Mouse (Mus musculus) hindbrain, embryonic 10.5 days (tissue): ENCODE results near the gene Stmn1. TPM values are rescaled to one million over a fixed set of nuclear protein-coding genes. Genes with fewer than 3 reads are reported as not detected.

Experiments used
- DNase-seq: peaks from one replicate; pipeline ENCODE4 v3.0.0-alpha.2; 2017; ENCODE audit warnings: low spot score
- H3K27ac ChIP-seq: fragments of 300-500 bp; sonication (generic); 2 replicates; pipeline ENCODE4 v1.5.1; 2016; ENCODE audit warnings: mild to moderate bottlenecking, moderate library complexity
- H3K27me3 ChIP-seq: fragments of 300-500 bp; sonication (generic); 2 replicates; pipeline ENCODE4 v1.6.1; 2016; ENCODE audit warnings: mild to moderate bottlenecking; ENCODE audit not compliant: poor library complexity, insufficient read depth, severe bottlenecking
- H3K36me3 ChIP-seq: fragments of 300-500 bp; sonication (generic); 2 replicates; pipeline ENCODE4 v1.6.1; 2016; ENCODE audit warnings: mild to moderate bottlenecking, moderate library complexity
- H3K4me1 ChIP-seq: fragments of 300-500 bp; sonication (generic); replicated peaks from 2 replicates; pipeline ENCODE4 v1.6.1; 2016; ENCODE audit warnings: mild to moderate bottlenecking
- H3K4me3 ChIP-seq: fragments of 300-500 bp; sonication (generic); 2 replicates; pipeline ENCODE4 v1.5.1; 2016; ENCODE audit warnings: mild to moderate bottlenecking, moderate library complexity
- H3K9me3 ChIP-seq: fragments of 300-500 bp; sonication (generic); 2 replicates; pipeline ENCODE4 v1.6.1; 2016; ENCODE audit warnings: mild to moderate bottlenecking, moderate library complexity
- WGBS: fragments of 180-500 bp; shearing (Covaris S2); methylation state at CpG from one replicate; pipeline ENCODE4 v1.1.7; 2016; 5-methylcytosine and 5-hydroxymethylcytosine counted together
- polyA plus RNA-seq: library from polyadenylated mRNA; unstranded; fragments of >200 nt; fragmentation: Nextera tagmentation; extraction: Ambion mirVana; gene quantifications from 2 replicates; pipeline ENCODE4 v1.2.1, GENCODE M21; 2016

Gene Stmn1
- polyA plus RNA-seq = 2,849 and 3,914 TPM in 2 replicates

DNA sequence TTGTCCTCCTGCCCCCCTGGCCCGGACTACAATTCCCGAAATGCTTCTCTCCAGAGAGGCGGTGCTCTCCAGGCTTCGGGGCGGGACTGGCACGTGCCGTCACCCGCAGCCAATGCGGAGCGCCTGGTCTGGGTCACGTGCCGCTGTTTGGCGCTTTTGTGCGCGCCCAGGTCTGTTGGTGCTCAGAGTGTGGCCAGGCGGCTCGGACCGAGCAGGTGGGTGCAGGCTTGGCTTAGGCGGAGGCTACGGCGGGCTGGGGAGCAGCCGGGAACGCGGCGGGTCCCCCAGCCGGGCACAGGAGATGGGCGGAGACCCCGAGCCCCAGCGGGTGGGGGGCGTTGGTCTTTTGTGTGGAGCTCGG, at the start of gene Stmn1:
Stmn1 (plus strand) TSS at position 106 of the 361 bp plus-strand sequence.
- H3K27ac ChIP-seq = peak within 1 kb of the TSS; percentile 99
- peaks cover 51% of the 10 kb centered on the region for H3K4me1 ChIP-seq
- peak within 1 kb of the TSS; percentile 97 for H3K4me3 ChIP-seq
- WGBS = 0% methylated on average over 31 of the region's 31 CpGs
- peak; percentile 97 for DNase-seq
- H3K9me3 ChIP-seq = 0 out of 2 replicates have a peak, but pooled peaks cover 3% of the 10 kb centered on the region
- peaks cover 31% of the 10 kb centered on the region for H3K36me3 ChIP-seq
- peaks cover 28% of the 10 kb centered on the region for H3K27me3 ChIP-seq

DNA sequence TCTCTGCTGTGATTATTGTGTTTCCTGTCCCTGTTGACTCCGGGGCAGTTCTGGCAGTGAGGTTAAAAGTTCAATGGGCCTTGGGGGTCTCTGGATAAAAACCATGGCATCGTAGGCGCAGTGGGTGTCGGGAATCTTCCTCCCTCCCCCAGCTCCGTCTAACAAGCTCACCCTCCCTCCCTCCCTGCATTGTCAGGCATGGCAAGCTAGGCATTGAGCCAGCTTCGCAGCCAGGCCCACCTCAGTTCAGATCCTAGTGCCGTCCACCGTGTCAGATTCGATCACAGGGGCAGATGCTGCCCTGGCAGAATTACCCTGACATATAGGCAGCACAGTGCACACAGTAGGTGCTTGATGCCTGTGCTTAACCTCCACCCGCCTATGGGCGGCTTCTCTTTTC, 46.1 kb upstream of the Stmn1 start:
- no peaks in the 10 kb centered on the region for H3K9me3 ChIP-seq
- H3K27ac ChIP-seq = no peak overlapping the region; the same call in 1 of the 2 replicates
- H3K36me3 ChIP-seq = peaks cover 26% of the 10 kb centered on the region
- DNase-seq = no peak
- 68% methylated on average over 11 of the region's 11 CpGs for WGBS
- H3K4me1 ChIP-seq = peaks cover 22% of the 10 kb centered on the region
- no peak overlapping the region for H3K4me3 ChIP-seq
- no peaks in the 10 kb centered on the region; the same call in 1 of the 2 replicates for H3K27me3 ChIP-seq

DNA sequence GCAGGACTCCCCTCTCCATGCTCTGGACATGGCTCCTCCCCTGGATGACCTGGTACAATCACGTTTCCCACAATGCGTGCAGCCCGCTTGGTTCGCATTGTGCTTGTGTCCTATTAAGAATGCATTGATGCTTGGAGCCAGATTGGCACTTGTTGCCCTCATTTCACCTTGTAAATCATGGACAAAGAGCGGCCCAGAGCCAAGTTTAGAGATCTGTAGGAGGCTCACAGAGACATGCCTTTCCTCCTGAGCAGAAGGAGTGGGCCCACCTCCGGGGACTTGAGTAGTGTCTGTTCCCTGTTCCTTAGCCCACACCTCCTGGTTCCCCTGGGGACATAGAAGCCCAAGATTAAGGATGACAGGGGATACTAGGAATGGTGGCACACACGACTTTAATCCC, 44.2 kb upstream of the Stmn1 start:
- H3K4me3 ChIP-seq = no peak overlapping the region
- no peaks in the 10 kb centered on the region for H3K9me3 ChIP-seq
- no peak overlapping the region for H3K27ac ChIP-seq
- WGBS = 80% methylated on average over 7 of the region's 7 CpGs
- H3K27me3 ChIP-seq = no peaks in the 10 kb centered on the region; the same call in 1 of the 2 replicates
- H3K36me3 ChIP-seq = peaks cover 15% of the 10 kb centered on the region; the same call in 1 of the 2 replicates
- peaks cover 19% of the 10 kb centered on the region for H3K4me1 ChIP-seq
- DNase-seq = no peak

DNA sequence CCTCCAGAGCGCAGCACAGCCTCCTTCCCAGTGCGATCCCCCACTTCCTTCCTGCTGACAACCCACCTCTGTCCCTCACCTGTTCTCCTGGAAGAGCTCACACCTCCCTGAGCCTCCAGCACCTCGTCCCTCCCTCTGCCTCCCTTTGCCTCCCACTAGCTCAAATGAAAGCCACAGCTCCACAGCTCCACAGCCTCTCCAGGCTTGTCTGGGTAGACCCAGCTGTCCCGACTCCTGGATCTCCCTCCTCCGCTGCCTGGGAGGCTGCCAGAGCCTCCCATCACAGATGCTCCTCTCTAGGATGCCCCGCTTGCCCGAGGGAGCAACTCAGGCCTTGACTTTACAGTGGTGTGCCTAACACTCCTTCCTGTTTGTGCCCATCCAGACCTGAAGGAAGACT, 43.0 kb upstream of the Stmn1 start:
- H3K27ac ChIP-seq = peak overlapping the region; percentile 37; the same call in 1 of the 2 replicates
- 70% methylated on average over 7 of the region's 7 CpGs for WGBS
- no peak overlapping the region for H3K4me3 ChIP-seq
- DNase-seq = no peak
- H3K4me1 ChIP-seq = peaks cover 26% of the 10 kb centered on the region
- H3K36me3 ChIP-seq = peaks cover 15% of the 10 kb centered on the region; the same call in 1 of the 2 replicates
- no peaks in the 10 kb centered on the region; the same call in 1 of the 2 replicates for H3K27me3 ChIP-seq
- no peaks in the 10 kb centered on the region for H3K9me3 ChIP-seq

DNA sequence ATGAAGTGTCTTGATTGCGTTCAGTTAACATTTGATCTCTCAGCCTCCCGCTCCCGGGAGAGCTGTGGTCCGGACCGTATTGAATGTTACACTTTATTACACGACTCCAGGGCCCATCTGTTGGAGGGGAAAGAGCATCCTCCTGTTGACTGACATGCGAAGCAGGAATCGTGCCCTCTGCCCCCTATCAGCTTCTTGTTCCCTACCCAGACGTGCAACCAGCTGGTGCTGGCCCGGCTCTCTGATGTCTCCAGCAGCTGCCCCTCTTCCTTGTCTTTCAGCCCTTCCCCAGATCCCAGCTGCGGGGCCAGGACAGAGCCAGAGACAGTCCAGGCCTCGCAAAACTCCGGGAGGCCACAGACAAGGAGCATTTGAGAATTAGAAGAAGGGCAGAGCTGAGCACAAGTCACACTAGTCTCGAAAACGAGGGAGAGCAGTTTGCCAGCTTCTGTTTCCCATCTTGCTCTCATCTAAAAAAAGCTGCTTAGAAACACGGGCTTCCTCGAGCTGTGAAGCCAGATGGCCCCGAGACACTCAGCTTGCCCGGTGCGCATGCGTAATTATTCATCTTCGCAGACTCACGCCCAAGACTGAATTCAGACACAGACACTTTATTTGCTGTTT, 37.6 kb upstream of the Stmn1 start:
- Histone ChIP-seq H3K4me1 (peaks cover 48% of the 10 kb centered on the region), H3K9me3 (no peaks in the 10 kb centered on the region), H3K36me3 (peaks cover 6% of the 10 kb centered on the region; the same call in 1 of the 2 replicates), H3K27ac (peak overlapping the region; percentile 88), H3K4me3 (peak overlapping the region; percentile 4; the same call in 1 of the 2 replicates), H3K27me3 (no peaks in the 10 kb centered on the region)
- DNase-seq = peak; percentile 84
- WGBS = 42% methylated on average over 23 of the region's 23 CpGs

DNA sequence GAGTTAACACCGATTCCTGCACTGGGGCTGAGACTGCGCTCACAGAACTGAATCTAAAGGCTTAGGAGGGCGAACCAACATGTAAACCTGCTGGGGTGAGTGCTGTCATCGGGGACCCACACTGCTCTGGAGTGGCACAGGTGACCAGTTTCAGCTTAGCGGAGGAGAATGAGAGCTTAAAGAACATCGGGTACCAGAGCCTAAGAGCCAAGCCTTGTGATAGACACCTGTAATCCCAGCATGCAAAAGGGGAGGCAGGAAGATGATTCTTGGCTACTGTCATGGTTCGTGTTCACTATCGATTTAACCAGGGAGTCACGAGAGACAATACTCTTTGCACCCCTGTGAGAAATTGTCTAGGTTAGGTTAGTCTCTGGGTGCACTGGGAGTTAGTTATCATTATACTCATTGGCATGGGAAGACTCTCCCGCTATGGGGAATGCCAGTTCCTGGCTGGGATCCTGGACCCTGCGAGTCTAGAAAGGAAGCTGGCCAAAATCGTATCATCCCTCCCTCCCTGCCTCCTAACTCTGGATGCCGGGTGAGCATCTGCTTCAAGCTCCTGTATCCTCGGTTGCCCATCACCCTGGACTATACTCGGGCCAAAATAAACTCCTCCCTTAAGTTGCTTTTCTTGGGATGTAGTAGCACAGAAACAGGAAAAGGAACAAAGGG, 35.3 kb upstream of the Stmn1 start:
- peaks cover 51% of the 10 kb centered on the region for H3K4me1 ChIP-seq
- DNase-seq = no peak
- no peaks in the 10 kb centered on the region for H3K36me3 ChIP-seq
- H3K4me3 ChIP-seq = no peak overlapping the region
- H3K9me3 ChIP-seq = no peaks in the 10 kb centered on the region
- H3K27me3 ChIP-seq = no peaks in the 10 kb centered on the region
- peak overlapping the region; percentile 53; the same call in 1 of the 2 replicates for H3K27ac ChIP-seq
- WGBS = 89% methylated on average over 15 of the region's 15 CpGs

DNA sequence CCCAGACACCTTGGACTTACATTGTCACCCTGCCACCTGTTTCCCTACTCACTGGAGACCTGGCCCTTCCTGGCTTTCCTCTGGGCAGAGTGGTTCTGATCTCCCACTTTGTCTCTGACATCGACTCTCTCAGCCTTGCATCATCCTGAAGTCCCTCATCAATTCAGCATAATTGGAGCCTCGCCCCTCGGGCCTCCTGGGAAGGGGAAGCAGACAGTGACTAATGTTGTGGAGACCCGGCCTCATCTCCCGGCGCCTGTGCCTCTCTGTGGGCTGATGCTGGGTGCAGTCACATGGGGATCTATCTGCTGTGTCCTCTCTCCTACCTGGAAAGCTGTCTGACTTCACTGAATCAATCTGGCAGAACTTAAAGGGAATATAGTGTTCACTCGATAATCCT, 31.9 kb upstream of the Stmn1 start:
- H3K27ac ChIP-seq = no peak overlapping the region
- no peak overlapping the region for H3K4me3 ChIP-seq
- peak; percentile 36 for DNase-seq
- H3K4me1 ChIP-seq = peaks cover 34% of the 10 kb centered on the region
- H3K36me3 ChIP-seq = no peaks in the 10 kb centered on the region
- H3K27me3 ChIP-seq = no peaks in the 10 kb centered on the region
- WGBS = 55% methylated on average over 7 of the region's 7 CpGs
- H3K9me3 ChIP-seq = no peaks in the 10 kb centered on the region

DNA sequence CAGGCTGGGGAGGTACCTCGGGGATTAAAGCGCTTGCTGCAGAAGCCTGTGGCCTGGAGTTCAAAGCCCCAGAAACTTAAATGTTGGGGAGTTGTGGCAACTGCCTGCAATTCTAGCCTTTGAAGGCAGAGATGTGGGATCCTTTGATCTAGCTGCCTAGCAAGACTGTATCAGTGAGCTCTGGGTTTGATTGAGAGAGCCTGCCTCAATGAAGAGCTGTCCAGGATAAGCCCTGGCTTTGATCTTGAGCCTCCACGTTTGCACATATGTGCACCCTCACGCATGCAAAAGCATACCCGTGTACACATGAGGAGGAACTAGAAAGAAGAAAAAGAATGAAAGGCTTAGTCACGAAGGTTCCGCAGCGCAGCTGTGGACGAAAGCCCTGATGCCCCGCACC, 31.5 kb upstream of the Stmn1 start:
- no peak for DNase-seq
- WGBS = 71% methylated on average over 10 of the region's 10 CpGs
- Histone ChIP-seq H3K4me3 (no peak overlapping the region), H3K36me3 (no peaks in the 10 kb centered on the region), H3K9me3 (no peaks in the 10 kb centered on the region), H3K27ac (peak overlapping the region; percentile 50; the same call in 1 of the 2 replicates), H3K4me1 (peaks cover 30% of the 10 kb centered on the region; the same call in 1 of the 2 replicates), H3K27me3 (no peaks in the 10 kb centered on the region)

DNA sequence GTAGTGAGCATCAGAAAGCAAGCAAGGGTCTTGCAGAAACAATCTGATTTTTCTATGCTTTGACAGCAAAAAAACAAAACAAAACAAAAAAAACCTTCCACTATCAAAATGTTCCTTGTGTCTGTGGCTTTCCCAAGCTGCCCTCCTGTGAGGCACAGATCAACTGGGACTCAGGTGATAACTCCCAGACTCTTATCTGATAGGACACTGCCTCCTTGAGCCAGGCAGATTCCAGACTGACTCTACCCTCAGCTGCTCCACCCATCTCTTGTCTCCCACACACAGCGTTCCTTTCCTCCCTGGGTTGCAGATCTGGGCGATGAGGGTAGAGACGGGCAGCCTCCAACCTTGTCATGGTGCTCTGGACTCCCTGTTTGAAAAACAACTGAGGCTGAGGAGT, 29.0 kb upstream of the Stmn1 start:
- H3K4me1 ChIP-seq = peaks cover 22% of the 10 kb centered on the region
- no peak overlapping the region for H3K4me3 ChIP-seq
- DNase-seq = no peak
- no peaks in the 10 kb centered on the region for H3K36me3 ChIP-seq
- no peaks in the 10 kb centered on the region for H3K27me3 ChIP-seq
- peaks cover 3% of the 10 kb centered on the region; the same call in 1 of the 2 replicates for H3K9me3 ChIP-seq
- 82% methylated on average over 3 of the region's 3 CpGs for WGBS
- H3K27ac ChIP-seq = no peak overlapping the region

DNA sequence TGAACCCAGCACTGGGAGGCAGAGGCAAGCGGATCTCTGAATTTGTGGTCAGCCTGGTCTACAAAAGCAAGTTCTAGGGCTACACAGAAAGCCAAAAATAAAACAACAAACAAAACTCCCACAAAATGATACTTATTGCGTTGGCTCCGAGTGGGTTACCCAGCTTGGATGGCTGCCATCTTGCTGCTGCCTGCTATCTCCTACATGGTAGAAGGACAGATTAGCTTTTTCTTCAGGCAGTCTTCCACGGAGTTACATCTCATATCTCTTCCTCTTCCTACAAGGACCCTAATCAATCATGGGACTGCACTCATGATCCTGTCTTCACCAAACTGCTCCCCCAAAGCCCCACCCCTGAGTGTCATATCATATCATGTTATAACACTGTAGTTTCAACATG, 28.2 kb upstream of the Stmn1 start:
- Histone ChIP-seq H3K4me1 (peaks cover 17% of the 10 kb centered on the region), H3K9me3 (peaks cover 3% of the 10 kb centered on the region; the same call in 1 of the 2 replicates), H3K27me3 (no peaks in the 10 kb centered on the region), H3K36me3 (no peaks in the 10 kb centered on the region), H3K4me3 (no peak overlapping the region), H3K27ac (no peak overlapping the region)
- WGBS = 92% methylated on average over 4 of the region's 4 CpGs
- no peak for DNase-seq

DNA sequence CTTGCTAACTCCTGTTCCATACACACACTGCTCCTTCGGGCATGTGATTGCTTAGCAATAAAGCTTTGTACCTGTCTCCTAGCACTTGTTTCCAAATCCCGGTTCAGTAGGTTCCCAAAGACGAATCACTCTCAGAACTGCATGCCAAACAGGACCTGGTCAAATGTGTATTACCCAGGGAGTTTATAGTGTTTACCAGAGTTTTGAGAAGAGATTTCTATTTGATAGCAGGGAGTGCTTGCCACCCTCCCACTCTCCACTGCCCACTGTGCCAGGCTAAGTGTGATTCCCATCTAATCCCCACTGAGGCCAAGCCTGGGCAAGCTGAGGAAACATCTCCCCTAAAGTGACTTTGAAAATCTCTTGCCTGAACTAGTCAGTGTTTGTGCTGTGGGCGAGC, 25.9 kb upstream of the Stmn1 start:
- Histone ChIP-seq H3K4me1 (peaks cover 19% of the 10 kb centered on the region), H3K9me3 (peaks cover 3% of the 10 kb centered on the region; the same call in 1 of the 2 replicates), H3K27ac (no peak overlapping the region), H3K4me3 (no peak overlapping the region), H3K36me3 (no peaks in the 10 kb centered on the region), H3K27me3 (peaks cover 17% of the 10 kb centered on the region)
- 89% methylated on average over 4 of the region's 4 CpGs for WGBS
- no peak for DNase-seq

DNA sequence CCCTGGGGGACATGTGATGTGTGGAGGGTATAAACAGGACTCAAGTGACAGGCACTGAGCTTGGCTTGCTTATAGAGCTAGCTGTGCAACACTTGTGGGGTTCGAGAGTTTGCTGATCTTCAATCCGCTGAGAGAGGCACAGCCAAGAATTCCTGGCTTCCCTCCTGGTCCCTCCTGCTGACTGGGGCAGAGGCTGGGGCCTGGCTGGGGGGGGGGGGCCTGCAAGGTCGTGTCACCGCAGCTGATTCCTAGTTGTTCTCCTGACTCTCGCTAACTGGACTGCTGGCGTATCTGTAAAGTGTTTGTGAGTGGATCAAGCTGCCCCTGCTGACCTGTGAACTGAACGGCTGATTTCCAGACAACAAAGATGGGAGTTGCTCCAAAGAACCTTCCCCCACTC, 24.5 kb upstream of the Stmn1 start:
- DNase-seq = no peak
- peaks cover 29% of the 10 kb centered on the region for H3K4me1 ChIP-seq
- H3K27ac ChIP-seq = 0 out of 2 replicates have a peak overlapping the region, but pooled peaks have one; percentile 53
- 36% methylated on average over 7 of the region's 7 CpGs for WGBS
- H3K27me3 ChIP-seq = peaks cover 25% of the 10 kb centered on the region
- H3K4me3 ChIP-seq = no peak overlapping the region
- H3K36me3 ChIP-seq = no peaks in the 10 kb centered on the region
- H3K9me3 ChIP-seq = peaks cover 3% of the 10 kb centered on the region; the same call in 1 of the 2 replicates

DNA sequence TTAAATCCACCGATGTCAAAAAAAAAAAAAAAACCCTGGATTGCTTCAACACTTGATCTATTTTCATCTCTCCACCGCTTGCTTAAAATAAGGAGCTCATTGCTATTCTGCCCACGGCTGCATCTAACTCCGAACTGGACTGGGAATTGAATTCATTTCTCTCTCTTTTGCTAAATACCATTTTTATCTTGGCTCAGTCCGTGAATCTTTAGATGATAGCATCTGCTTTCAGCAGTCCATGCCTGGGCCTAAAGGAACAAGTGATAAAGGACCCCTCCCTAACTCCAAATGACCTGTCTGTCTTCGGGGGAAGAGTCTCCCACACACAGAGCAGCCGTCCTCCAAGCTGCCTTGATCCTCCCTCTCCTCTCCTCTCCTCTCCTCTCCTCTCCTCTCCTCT, 23.2 kb upstream of the Stmn1 start:
- Histone ChIP-seq H3K9me3 (peaks cover 3% of the 10 kb centered on the region; the same call in 1 of the 2 replicates), H3K4me3 (no peak overlapping the region), H3K27me3 (peaks cover 38% of the 10 kb centered on the region), H3K27ac (no peak overlapping the region), H3K4me1 (peaks cover 43% of the 10 kb centered on the region), H3K36me3 (no peaks in the 10 kb centered on the region)
- WGBS = 71% methylated on average over 7 of the region's 7 CpGs
- DNase-seq = no peak
